Mouse (Mus musculus) midbrain, embryonic 10.5 days (tissue): ENCODE data around the gene Desi2. TPM values are rescaled to one million over a fixed set of nuclear protein-coding genes. Genes with fewer than 3 reads are reported as not detected.
A peak's percentile ranks its signal among the peaks of the same experiment; 100 is the strongest.
"Not testable (repeated sequence)": the region's sequence is repeated elsewhere in the genome, so short reads cannot be mapped to it uniquely, and the experiment has no call there.

Experiments
- DNase-seq: peaks from one replicate; pipeline ENCODE4 v3.0.0-alpha.2; 2017; ENCODE audit warnings: low spot score
- H3K27ac ChIP-seq: fragments of 300-500 bp; sonication (generic); replicated peaks from 2 replicates; pipeline ENCODE4 v1.5.1; 2016; ENCODE audit warnings: mild to moderate bottlenecking
- H3K27me3 ChIP-seq: fragments of 300-500 bp; sonication (generic); 2 replicates; pipeline ENCODE4 v1.6.1; 2016; ENCODE audit warnings: low read depth, mild to moderate bottlenecking; ENCODE audit not compliant: poor library complexity, severe bottlenecking
- H3K36me3 ChIP-seq: fragments of 300-500 bp; sonication (generic); 2 replicates; pipeline ENCODE4 v1.6.1; 2016; ENCODE audit warnings: mild to moderate bottlenecking, moderate library complexity
- H3K4me1 ChIP-seq: fragments of 300-500 bp; sonication (generic); 2 replicates; pipeline ENCODE4 v1.6.1; 2016
- H3K4me3 ChIP-seq: fragments of 300-500 bp; sonication (generic); 2 replicates; pipeline ENCODE4 v1.5.1; 2016; ENCODE audit warnings: mild to moderate bottlenecking, moderate library complexity
- H3K9me3 ChIP-seq: fragments of 300-500 bp; sonication (generic); replicated peaks from 2 replicates; pipeline ENCODE4 v1.6.1; 2016; ENCODE audit warnings: mild to moderate bottlenecking
- WGBS: fragments of 180-500 bp; shearing (Covaris S2); methylation state at CpG from one replicate; pipeline ENCODE4 v1.1.7; 2016; 5-methylcytosine and 5-hydroxymethylcytosine counted together
- polyA plus RNA-seq: library from polyadenylated mRNA; unstranded; fragments of >200 nt; fragmentation: Nextera tagmentation; extraction: Ambion mirVana; gene quantifications from 2 replicates; pipeline ENCODE4 v1.2.1, GENCODE M21; 2016

The Desi2 gene
- 15.1 and 18.5 TPM in 2 replicates for polyA plus RNA-seq

- DNase-seq = peak; percentile 92
- not testable (repeated sequence) for H3K36me3 ChIP-seq, H3K9me3 ChIP-seq, H3K27me3 ChIP-seq
- under 1% methylated on average over 37 of the region's 37 CpGs for WGBS
- H3K4me1 ChIP-seq = peaks cover 16% of the 10 kb centered on the region
- peak within 1 kb of the TSS; percentile 66 for H3K4me3 ChIP-seq
- H3K27ac ChIP-seq = peak within 1 kb of the TSS; percentile 81
These were observed at the start of gene Desi2 for GRCm38 (mm10) chr1:178187216-178187791. Gene Desi2 (plus strand): TSS chr1:178187417.

- DNase-seq, H3K4me3 ChIP-seq: not testable (repeated sequence)
These were observed 40.7 kb upstream of the Desi2 start for GRCm38 (mm10) chr1:178146513-178146912.

GRCm38 (mm10) chr1:178146915-178147314 is 40.3 kb upstream of the Desi2 start:
- 0 out of 2 replicates have a peak overlapping the region, but pooled peaks have one; percentile 33 for H3K27ac ChIP-seq
- 55% methylated on average over 4 of the region's 4 CpGs for WGBS
- not testable (repeated sequence) for DNase-seq, H3K4me3 ChIP-seq, H3K4me1 ChIP-seq, H3K36me3 ChIP-seq, H3K9me3 ChIP-seq, H3K27me3 ChIP-seq

More at GRCm38 (mm10) chr1:178146513-178146912, 40.7 kb upstream of the Desi2 start:
- not testable (repeated sequence) for H3K27me3 ChIP-seq, H3K36me3 ChIP-seq, H3K4me1 ChIP-seq, H3K9me3 ChIP-seq, H3K27ac ChIP-seq
- 3% methylated on average over 1 of the region's 2 CpGs for WGBS

GRCm38 (mm10) chr1:178182251-178182650 is 5.0 kb upstream of the Desi2 start:
- Histone ChIP-seq H3K4me3 (no peak overlapping the region), H3K4me1 (peaks cover 5% of the 10 kb centered on the region), H3K36me3 (no peaks in the 10 kb centered on the region), H3K27ac (no peak overlapping the region), H3K9me3 (no peaks in the 10 kb centered on the region), H3K27me3 (no peaks in the 10 kb centered on the region)
- WGBS = 92% methylated on average over 2 of the region's 2 CpGs
- no peak for DNase-seq

GRCm38 (mm10) chr1:178185591-178185990 is 1.6 kb upstream of the Desi2 start:
- DNase-seq = no peak
- peaks cover 16% of the 10 kb centered on the region for H3K4me1 ChIP-seq
- H3K36me3 ChIP-seq = no peaks in the 10 kb centered on the region

GRCm38 (mm10) chr1:178187810-178188209 is 593 bp downstream of the Desi2 start:
- 0% methylated on average over 26 of the region's 38 CpGs for WGBS
- H3K36me3 ChIP-seq, H3K27me3 ChIP-seq, H3K9me3 ChIP-seq: not testable (repeated sequence)
- Histone ChIP-seq H3K27ac (peak overlapping the region; percentile 81), H3K4me3 (peak overlapping the region; percentile 66), H3K4me1 (peaks cover 16% of the 10 kb centered on the region)
- peak; percentile 85 for DNase-seq

More at GRCm38 (mm10) chr1:178185591-178185990, 1.6 kb upstream of the Desi2 start:
- no peaks in the 10 kb centered on the region for H3K9me3 ChIP-seq
- no peak overlapping the region for H3K4me3 ChIP-seq
- no peaks in the 10 kb centered on the region for H3K27me3 ChIP-seq
- H3K27ac ChIP-seq = no peak overlapping the region

- WGBS = 10% methylated on average over 13 of the region's 13 CpGs
- Histone ChIP-seq H3K27me3 (no peaks in the 10 kb centered on the region), H3K9me3 (no peaks in the 10 kb centered on the region), H3K36me3 (no peaks in the 10 kb centered on the region), H3K4me1 (peaks cover 16% of the 10 kb centered on the region), H3K27ac (no peak overlapping the region), H3K4me3 (peak overlapping the region; percentile 50)
- DNase-seq = no peak
These were observed 1.2 kb downstream of the Desi2 start for GRCm38 (mm10) chr1:178188386-178188785.

- H3K9me3 ChIP-seq = peaks cover 6% of the 10 kb centered on the region; the same call in 1 of the 2 replicates
- DNase-seq = no peak
- H3K4me1 ChIP-seq = no peaks in the 10 kb centered on the region
- H3K36me3 ChIP-seq = 0 out of 2 replicates have a peak, but pooled peaks cover 7% of the 10 kb centered on the region
- no peak overlapping the region for H3K27ac ChIP-seq
- H3K4me3 ChIP-seq = no peak overlapping the region
- 92% methylated on average over 10 of the region's 10 CpGs for WGBS
- no peaks in the 10 kb centered on the region for H3K27me3 ChIP-seq
These were observed 18.6 kb downstream of the Desi2 start for GRCm38 (mm10) chr1:178205701-178206325.

GRCm38 (mm10) chr1:178207856-178208255 is 20.6 kb downstream of the Desi2 start:
- H3K36me3 ChIP-seq, H3K4me1 ChIP-seq, H3K27ac ChIP-seq, H3K9me3 ChIP-seq, H3K27me3 ChIP-seq, DNase-seq, H3K4me3 ChIP-seq: not testable (repeated sequence)
- WGBS = 85% methylated on average over 4 of the region's 4 CpGs

- Histone ChIP-seq H3K4me1 (no peaks in the 10 kb centered on the region), H3K4me3 (no peak overlapping the region), H3K27ac (no peak overlapping the region), H3K9me3 (no peaks in the 10 kb centered on the region), H3K36me3 (no peaks in the 10 kb centered on the region), H3K27me3 (no peaks in the 10 kb centered on the region)
- no peak for DNase-seq
These were observed 22.7 kb downstream of the Desi2 start for GRCm38 (mm10) chr1:178209966-178210365.

- H3K9me3 ChIP-seq = no peaks in the 10 kb centered on the region
- no peaks in the 10 kb centered on the region for H3K27me3 ChIP-seq
- no peak overlapping the region for H3K27ac ChIP-seq
- no peaks in the 10 kb centered on the region for H3K4me1 ChIP-seq
- H3K36me3 ChIP-seq = no peaks in the 10 kb centered on the region
- DNase-seq = no peak
- H3K4me3 ChIP-seq = no peak overlapping the region
These were observed 29.9 kb downstream of the Desi2 start for GRCm38 (mm10) chr1:178217157-178217556.

- Histone ChIP-seq H3K27me3 (no peaks in the 10 kb centered on the region), H3K36me3 (no peaks in the 10 kb centered on the region; the same call in 1 of the 2 replicates), H3K4me1 (no peaks in the 10 kb centered on the region), H3K9me3 (0 out of 2 replicates have a peak, but pooled peaks cover 1% of the 10 kb centered on the region), H3K4me3 (no peak overlapping the region), H3K27ac (no peak overlapping the region)
- DNase-seq = no peak
These were observed 31.1 kb downstream of the Desi2 start for GRCm38 (mm10) chr1:178218305-178218704.

GRCm38 (mm10) chr1:178219166-178220077 is 32.2 kb downstream of the Desi2 start:
- 87% methylated on average over 5 of the region's 5 CpGs for WGBS
- Histone ChIP-seq H3K9me3 (peaks cover 12% of the 10 kb centered on the region), H3K36me3 (peaks cover 9% of the 10 kb centered on the region), H3K4me1 (no peaks in the 10 kb centered on the region), H3K4me3 (no peak overlapping the region), H3K27ac (no peak overlapping the region), H3K27me3 (no peaks in the 10 kb centered on the region)
- DNase-seq = no peak
